Mouse (Mus musculus) urinary bladder, postnatal 36 days (tissue): ENCODE data around the gene Lamtor5.
"Not testable (repeated sequence)": the region's sequence is repeated elsewhere in the genome, so short reads cannot be mapped to it uniquely, and the experiment has no call there.

Experiments used
- DNase-seq, 2 experiments: peaks; one replicate each; pipeline ENCODE4 v3.0.0; 2022; ENCODE audit warnings: low spot score in 2 of 2, mixed read lengths in 1 of 2

Gene Lamtor5

DNA sequence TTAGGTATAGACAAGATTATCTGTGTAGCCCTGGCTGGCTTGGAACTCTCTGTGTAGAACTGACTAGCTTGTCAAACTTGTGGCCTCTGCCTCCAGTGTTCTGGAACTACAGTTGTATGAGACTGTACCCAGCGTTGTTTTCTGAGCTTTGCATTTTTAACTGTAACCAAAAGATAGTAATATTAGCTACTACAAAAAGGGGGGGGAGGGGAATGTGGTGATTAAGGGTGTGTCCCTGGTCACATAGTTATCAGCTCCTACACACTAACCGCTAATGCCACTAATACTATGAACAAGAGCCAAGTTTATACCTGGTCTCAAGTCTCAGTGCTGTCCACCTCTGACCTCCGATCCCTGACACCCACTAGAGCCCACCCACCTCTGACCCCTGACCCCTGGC lies 6.2 kb upstream of the Lamtor5 start:
- no peak for DNase-seq

DNA sequence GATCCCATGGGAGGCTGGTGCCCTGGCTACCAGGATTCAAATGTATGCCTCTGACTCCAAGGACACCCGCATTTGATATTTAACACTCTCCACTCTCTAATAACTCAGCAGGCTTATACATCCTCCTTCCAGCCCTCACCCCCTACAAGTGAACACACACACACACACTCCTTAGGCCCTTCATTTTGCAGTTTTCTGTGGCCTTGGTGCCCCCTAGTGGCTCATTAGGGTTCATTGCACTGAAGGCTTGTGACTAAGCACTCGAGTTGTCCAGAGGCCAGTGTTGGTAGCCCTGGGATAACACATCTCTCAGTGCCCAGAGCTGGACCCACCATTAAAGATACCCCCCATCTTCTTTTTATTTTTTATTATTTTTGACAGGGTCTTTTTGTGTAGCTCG lies 4.8 kb upstream of the Lamtor5 start:
- DNase-seq = peak; percentile 31 to 60

DNA sequence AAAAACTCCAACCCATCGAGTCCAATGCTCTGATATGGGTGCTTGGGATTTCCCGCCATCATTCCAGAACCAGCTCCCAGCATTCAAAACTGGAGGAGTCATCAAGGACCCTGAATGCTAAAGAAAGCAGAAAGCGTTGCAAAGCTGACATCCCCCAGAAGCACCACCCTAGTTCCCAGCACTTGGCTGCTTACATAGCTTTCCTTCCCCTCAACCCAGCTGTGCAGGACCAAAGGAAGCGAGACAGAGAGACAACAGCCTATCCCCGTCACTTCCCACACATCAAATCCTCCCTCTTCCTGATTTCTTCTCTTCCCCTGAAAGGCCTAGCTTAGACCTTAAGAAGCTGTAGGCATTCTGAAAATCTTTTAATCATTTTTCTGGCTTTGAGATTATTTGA lies 3.3 kb upstream of the Lamtor5 start:
- DNase-seq = no peak

DNA sequence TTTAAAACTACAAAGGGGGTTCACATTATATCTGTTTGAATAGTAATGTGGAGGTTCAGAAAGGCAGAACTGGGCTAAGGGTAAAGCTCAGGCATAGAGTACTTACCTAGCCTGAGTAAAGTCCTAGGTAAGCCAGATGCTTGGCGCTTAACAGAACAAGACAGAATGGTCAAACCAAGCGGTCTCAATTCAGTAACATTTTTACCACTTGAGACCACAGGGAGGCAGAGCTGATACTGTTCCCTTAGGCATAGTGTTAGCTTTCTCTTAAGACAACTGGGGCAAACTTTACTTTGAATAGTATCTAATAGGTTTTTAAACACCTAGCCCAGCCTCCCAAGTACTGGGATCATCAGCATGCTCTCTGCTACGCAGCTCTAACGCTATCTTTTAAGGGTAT lies 2.7 kb upstream of the Lamtor5 start:
- no peak for DNase-seq

DNA sequence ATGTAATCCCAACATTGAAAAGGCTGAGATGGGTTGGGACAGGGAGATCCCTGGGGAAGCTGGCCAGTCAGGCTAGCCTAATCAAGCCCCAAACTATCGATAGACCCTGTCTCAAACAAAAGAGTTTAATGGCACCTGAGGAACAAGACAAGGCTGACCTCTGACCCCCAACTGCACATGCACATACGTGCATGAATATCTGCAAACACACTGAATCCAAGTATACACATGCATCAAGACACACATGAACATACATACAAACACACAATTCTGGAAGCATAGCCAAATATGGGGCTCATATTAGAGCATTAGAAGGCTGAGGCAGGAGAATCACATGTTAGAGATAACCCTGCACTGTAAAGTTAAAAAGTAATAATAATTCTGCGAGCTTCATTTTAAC lies 2.0 kb upstream of the Lamtor5 start:
- no peak for DNase-seq

DNA sequence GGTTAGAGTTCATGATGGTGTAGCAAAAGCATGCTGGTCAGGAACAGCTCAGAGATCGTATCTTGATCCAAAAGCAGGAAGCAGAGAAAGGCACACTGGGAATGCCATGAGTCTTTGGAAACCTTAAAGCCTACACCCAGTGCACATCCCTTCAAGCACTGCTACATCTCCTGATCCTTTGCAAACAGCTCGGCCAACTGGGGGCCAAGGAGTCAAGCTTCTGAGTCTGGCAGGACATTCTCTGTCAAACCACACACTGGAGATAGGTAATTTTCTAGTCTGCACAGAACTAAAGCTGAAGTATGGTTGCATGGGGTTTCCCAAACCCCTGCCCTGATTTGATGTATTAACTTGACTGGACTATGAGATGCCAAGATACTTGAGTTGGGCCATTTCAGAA lies 7.5 kb downstream of the Lamtor5 start:
- no peak for DNase-seq

DNA sequence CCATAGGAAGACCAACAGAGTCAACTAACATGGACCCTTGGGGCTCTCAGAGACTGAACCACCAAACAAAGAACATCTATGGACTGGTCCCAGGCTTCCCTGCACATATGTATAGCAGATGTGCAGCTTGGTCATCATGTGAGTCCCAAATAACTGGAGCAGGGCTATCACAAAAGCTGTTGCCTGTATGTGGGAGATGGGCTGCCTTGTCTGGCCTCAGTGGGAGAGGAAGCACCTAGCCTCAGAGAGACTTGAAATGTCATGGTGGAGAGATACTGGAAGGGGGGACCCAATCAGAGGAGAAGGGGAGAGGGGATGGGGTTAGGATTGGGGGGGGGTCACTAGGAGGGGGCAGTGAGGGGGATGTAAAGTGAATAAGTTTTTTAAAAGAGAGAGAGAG lies 8.7 kb downstream of the Lamtor5 start:
- DNase-seq = no peak

DNA sequence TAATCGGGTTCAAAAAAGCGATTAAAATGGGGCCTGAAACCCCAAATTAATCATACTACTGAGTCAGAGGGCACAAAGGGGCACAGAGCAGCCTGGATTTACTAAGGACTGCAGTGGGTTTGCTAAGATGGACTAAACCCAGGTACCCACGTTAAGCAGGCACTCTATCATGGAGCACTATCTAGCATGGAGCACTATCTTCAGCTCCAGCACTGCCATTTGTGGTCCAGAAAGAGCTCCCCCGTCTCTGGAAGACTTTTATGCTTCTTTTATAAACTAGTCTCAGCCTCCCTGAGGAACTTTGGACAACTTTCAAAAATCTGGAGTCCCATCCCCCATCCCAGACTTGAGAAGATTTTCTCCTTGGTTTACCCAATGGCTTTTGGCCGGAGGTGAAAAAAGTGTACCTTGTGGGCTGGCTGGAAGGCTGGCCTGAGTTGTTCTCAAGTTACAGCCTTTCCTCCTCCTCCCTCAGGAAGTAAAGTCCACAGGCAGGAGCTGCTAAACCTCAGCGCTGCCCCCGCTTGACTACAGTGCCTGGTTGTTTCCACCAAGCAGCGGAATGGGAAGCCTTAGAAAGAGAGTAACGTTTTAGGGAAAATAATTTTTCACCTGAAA lies 12.2 kb downstream of the Lamtor5 start, which contains the start of gene Slc16a4:
Gene Slc16a4, plus strand, starts transcription at position 467 of the 618 bp plus-strand sequence.
- peak; percentile 26 to 44 for DNase-seq

DNA sequence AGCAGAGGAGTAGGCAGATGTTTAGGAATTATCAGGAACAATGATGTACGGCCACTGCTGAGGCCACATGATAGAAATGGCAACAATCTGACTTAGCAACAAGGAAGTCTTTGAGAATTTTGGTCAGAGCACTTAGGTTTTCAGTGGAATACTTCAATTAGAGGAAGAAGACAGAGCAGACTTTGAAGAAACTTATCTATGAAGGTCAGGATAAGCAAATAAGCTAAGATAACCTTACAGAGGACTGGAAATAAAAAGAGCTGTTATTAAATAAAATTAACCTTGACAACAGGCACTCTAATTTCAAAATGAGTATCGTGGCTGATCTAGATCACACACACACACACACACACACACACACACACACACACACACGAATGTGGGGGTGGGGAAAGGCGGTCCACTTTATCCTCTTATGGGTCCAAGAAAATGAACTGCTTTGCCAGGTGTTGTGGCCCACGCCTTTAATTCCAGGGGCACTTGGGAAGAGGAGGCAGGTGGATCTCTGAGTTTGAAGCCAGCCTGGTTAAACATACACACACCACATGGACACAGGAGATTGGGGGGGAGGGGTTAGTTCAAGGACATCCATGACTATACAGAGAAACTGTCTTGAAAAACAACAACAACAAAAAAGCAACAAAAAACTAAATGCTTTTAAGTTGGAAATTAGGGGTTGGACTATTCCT lies 17.2 kb downstream of the Lamtor5 start:
- no peak for DNase-seq

DNA sequence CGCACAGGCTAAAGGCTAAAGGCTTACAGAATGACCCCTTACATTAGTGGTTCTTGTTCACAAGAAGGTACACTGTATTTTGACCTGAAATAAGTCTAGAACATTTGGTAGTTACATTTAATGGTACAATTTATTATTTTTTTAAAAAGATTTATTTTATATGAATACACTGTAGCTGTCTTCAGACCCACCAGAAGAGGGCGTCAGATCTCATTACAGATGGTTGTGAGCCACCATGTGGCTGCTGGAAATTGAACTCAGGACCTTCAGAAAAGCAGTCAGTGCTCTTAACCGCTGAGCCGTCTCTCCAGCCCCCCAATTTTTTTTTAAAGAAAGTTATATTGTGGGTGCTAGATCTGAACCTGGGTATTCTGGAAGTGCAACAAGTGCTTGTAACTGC lies 18.3 kb downstream of the Lamtor5 start:
- DNase-seq = not testable (repeated sequence)

DNA sequence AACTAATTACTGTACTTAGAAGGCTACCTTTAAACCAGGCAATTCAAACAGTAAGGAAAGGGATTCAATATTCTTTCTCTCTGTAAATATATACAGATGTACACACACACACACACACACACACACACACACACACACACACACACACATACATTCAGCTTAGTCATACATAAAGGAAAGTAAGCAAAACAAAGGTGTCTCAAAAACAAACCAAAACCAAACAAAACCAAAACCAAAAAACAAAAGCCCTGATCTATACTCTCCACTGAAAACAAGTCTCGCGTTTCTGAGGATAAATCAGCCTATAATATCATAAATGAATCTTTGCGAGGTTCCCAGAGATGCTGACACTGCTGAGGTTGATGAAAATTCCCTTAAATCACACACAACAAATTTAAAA lies 38.7 kb downstream of the Lamtor5 start:
- no peak for DNase-seq

DNA sequence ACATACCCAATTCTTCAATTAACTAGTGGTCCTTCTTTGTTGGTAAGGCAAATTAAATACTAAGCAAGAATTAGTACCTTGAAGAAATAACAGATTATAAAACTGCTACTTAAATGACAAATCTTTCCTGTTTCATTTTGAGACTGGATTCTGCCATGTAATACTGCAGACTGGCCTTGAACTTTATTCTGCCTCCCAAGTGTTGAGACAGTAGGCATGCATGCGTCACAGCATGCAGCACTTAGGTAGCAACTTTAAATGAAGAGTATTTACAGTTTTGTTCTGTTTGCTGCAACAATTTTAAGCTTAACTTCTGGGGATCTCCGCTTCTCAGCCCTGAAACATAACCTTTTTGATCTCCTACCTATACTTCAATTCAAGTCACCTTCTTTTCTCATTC lies 42.5 kb downstream of the Lamtor5 start:
- no peak for DNase-seq

DNA sequence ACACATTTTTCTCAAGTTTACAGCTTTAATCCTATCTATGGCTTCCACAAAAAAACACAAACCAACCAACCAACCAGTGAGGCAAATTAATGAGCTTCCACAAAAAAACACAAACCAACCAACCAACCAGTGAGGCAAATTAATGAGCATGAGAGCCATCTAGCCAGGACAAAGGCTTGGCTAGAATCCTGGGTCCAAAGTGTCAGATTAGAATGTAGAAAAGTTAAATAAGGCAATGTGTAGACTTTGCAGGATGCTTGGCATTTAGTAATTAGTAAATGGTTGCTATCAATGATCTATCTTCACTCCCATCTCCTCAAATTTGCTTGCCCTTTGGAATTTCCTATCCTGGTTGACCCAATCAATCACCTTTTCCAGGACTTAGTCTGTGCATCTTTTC lies 43.1 kb downstream of the Lamtor5 start:
- DNase-seq = no peak

DNA sequence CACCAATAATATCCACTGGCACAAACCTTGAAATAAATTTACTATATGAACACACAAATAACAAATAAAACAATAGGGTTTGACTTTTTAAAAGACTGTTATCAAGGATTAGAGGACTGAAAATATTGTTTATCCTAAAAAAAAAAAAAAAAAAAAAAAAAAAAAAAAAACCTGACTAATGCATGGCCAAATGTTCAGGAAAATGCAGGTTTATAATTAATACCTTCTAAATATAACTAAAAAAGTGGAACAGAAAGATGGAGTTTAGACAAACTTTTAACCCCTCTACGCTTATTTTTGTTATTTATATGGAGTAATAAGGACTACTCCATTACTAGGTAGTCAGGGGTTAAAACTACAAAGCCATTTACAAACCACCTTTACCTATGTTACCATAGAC lies 47.8 kb downstream of the Lamtor5 start:
- no peak for DNase-seq

DNA sequence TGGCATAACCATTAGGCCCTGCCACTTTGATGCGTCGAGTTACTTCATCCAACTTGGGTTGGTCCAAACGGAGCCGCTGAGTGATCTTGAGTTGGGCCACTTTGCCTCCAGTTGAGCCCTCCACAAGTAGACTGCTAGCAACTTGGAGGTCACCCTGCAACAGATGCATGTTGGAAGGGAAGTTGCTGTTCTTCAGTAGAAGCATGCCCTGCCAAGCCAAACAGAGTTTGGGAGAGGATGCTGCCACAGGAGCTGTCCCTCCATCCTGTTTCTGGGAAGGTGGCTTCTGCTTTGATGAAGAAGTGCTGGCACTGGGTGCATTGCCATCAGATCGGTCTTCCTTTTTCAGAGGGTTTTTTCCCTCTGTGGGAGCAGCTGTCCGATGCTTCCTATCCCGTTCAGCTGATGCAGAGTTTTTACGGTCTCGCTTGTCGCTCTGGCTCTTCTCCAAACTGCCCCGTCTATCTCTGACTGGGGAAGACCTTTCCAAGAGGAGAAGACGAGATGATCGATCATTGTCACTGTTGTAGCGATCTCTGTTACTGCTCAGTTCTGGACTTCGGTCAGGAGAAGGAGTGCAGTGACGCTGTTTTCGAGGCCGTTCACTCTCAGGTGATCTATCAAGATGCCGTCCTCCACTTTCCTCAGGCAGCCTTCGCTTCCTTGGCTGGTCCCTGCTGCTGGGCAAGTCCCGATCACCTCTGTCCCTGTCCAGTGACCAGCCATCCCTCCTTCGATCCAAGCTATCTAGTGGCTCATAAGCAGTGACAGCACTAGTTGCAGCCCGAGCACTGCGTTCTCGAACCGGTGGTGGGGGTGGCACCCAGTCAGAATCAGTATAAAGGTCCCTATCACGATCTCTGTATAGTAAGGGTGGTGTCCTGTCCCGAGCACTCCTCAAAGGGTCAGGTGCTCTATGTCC lies 52.1 kb downstream of the Lamtor5 start:
- no peak for DNase-seq

DNA sequence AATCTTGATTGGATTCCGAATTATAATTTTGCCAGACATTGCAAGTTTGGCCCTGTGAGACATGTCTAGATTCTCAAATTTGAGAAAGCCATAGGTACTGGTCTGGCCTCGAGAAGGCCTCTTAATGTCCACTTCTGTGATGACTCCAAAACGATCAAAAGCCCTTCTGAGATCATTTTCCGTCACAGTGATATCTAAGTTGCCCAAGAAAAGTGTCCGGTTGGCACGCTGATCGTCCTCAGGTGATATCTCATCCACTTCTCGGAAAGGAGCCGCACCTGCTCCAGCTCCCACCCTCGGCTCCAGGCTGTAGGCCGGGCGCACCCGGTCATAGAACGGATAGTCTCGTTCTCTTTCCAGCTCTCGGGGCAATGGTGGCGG lies 53.1 kb downstream of the Lamtor5 start:
- DNase-seq = no peak

DNA sequence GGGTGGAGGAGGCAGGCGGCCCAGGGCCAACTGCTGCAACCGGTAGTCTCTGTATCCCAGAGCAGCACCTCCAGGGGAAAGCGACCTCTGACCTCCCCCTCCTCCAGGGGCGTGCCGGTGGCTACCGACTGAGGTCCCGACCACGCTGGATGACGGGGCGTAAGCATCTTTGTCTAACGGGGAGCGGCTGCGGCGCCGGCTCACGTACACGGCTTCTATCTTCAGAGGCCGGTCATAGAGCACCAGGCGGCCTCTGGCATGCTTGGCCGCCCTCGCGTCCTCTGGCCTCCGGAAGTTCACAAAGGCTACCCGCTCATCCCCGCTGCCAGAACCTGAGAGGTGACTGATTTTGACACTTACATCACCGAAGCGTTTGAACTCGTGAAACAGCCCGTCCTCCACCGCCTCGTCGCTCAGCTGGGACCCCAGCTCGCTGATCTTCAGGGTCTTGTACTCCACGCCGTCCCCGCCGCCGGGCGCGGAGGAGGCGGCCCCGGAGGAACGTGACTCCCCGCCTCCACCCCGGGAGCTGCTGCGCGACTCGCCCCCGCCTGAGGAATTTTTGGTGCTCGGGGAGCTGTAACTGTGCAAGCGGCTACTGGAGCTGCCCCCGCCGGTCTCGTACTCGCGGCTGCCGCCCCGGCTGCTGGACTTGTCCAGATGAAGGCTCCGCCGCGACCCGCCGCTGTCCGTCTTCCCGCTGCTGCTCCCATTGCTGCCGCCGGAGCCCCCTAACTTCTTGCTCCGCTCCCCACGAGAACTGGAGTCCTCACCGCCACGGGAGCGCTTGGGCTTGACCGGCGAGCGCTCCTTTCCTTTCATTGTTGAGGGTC lies 53.7 kb downstream of the Lamtor5 start:
- DNase-seq = peak; percentile 11 to 35

DNA sequence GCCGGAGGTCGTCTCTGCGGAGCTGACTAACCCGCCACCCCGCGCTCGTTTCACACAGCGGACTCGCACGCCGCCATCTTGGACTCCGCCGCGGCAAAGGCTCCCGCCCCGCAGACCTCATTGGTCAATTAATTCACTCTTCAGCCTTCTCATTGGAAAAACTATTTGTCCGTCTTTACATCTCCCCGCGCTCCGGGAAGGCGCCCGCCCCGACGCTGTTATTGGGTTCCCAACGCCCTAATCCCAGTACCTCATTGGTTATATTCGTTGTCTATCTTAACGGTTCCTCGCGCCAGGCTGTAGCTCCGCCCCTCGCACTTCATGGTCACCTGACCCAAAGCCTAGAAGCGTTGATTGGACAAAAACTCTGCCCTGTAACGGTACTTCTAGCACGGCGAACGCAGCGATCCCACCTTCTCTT lies 54.3 kb downstream of the Lamtor5 start:
- peak in 1 of 2 experiments; percentile 96 for DNase-seq
